Mouse (Mus musculus) gastrocnemius, postnatal 36 days (tissue): ENCODE results near the gene Adcy4. TPM values are rescaled to one million over a fixed set of nuclear protein-coding genes. Genes with fewer than 3 reads are reported as not detected.

Source experiments
- DNase-seq, 2 experiments: peaks; one replicate each; pipeline ENCODE4 v3.0.0; 2022
- intact Hi-C: fragments of 180-260 bp; cut with DNase I; formaldehyde crosslinking; loops from one replicate; pipeline ENCODE4 v1.15.1; 2025
- long read RNA-seq, 2 experiments: library from polyadenylated mRNA; stranded (forward); transcript quantifications; one replicate each; pipeline ENCODE4 v2.0.0; 2021
- total RNA-seq, 2 experiments: library from RNA; stranded (reverse); gene quantifications; 2 replicates each; pipeline ENCODE4 v1.2.3; 2021

Gene Adcy4
- total RNA-seq: 1 to 10 TPM; 5.3 to 6.5 TPM
- long read RNA-seq, experiment 1, partial matches to known transcripts: 1 of 2 reads
- long read RNA-seq, experiment 1, other reads (novel, unspliced or antisense): 0 of 2 reads
- long read RNA-seq, experiment 2, partial matches to known transcripts: 2 of 4 reads
- long read RNA-seq, experiment 2, other reads (novel, unspliced or antisense): 1 of 4 reads

GRCm38 (mm10) chr14:55783958-55784235 lies at the start of gene Adcy4:
Gene Adcy4 (minus strand): TSS chr14:55784095.
- DNase-seq: no peak
- intact Hi-C loops: loop anchor here (5.0 kb wide), 1 partner anchor 133 kb away; no protein-coding TSS in a partner anchor

- no peak for DNase-seq
- intact Hi-C loops: no loop called here
These were observed 49.2 kb upstream of the Adcy4 start for GRCm38 (mm10) chr14:55833126-55833525.

- no peak for DNase-seq
- intact Hi-C loops: no loop called here
These were observed 46.4 kb upstream of the Adcy4 start for GRCm38 (mm10) chr14:55830331-55830730.

DNA sequence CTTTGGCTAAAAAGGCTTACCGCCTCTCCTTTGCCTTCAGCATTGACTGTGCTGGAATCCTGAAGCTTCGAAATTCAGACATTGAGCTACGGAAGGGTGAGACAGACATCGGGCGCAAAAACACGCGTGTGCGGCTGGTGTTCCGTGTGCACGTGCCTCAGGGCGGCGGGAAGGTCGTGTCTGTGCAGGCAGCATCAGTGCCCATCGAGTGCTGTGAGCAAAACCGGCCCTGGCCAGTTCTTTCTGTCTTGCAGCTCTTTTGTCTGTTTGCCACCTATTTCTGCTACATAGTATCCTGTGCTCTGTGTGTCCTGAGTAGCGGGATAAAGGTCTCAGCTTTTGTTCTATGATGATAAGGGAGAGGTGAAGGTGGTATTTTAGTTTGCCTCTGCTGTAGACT lies 46.0 kb upstream of the Adcy4 start:
- DNase-seq: no peak
- intact Hi-C loops: no loop called here

GRCm38 (mm10) chr14:55828716-55829263 lies 44.9 kb upstream of the Adcy4 start:
- intact Hi-C loops: no loop called here
- DNase-seq: no peak

GRCm38 (mm10) chr14:55826551-55827340 lies 42.9 kb upstream of the Adcy4 start:
- intact Hi-C loops: no loop called here

DNA sequence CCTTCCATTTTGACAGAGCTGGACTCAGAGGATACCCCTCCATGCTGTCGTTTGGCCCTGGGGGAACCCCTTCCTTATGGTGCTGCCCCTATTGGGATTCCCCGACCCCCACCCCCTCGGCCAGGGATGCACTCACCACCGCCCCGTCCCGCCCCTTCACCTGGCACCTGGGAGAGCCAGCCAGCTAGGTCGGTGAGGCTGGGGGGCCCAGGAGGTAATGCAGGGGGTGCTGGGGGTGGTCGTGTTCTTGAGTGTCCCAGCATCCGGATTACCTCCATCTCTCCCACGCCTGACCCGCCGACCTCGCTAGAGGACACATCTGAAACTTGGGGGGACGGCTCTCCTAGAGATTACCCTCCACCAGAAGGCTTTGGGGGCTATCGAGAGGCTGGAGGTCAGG lies 42.2 kb upstream of the Adcy4 start:
- no peak for DNase-seq
- intact Hi-C loops: no loop called here

More at GRCm38 (mm10) chr14:55826551-55827340, 42.9 kb upstream of the Adcy4 start:
- DNase-seq: peak in 1 of 2 experiments; percentile 29

- peak; percentile 19 to 35 for DNase-seq
- intact Hi-C loops: no loop called here
These were observed 41.5 kb upstream of the Adcy4 start for GRCm38 (mm10) chr14:55825216-55826051.

- intact Hi-C loops: loop anchor here (5.0 kb wide), 1 partner anchor 93 kb away; no protein-coding TSS in a partner anchor
- peak; percentile 45 to 61 for DNase-seq
These were observed 40.8 kb upstream of the Adcy4 start for GRCm38 (mm10) chr14:55824481-55825215.

DNA sequence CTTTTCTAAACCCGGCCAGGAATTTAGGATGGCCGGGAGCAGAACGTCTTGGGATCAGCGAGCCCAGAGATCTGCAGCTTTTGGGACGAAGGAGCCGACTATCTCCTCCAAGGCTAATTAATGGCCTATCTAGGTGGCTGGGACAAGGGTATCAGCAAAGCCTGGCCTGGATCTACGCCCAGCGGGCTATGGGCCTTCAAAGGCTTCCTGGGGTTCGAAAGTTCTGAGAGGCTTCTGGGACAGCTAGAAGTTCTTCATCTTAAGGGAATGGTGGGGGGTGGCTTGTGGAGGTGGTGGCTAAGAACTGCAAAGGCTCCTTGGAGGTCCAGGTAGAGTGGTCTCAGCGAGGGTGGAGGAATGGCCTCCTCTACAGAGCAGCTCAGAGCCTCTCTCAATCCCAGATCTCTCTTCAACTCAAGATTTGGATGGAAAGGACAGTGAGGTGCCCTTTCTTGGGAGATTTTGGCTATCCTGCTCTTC lies 40.1 kb upstream of the Adcy4 start:
- intact Hi-C loops: loop anchor here (5.0 kb wide), 1 partner anchor 93 kb away; no protein-coding TSS in a partner anchor
- peak; percentile 21 to 43 for DNase-seq

DNA sequence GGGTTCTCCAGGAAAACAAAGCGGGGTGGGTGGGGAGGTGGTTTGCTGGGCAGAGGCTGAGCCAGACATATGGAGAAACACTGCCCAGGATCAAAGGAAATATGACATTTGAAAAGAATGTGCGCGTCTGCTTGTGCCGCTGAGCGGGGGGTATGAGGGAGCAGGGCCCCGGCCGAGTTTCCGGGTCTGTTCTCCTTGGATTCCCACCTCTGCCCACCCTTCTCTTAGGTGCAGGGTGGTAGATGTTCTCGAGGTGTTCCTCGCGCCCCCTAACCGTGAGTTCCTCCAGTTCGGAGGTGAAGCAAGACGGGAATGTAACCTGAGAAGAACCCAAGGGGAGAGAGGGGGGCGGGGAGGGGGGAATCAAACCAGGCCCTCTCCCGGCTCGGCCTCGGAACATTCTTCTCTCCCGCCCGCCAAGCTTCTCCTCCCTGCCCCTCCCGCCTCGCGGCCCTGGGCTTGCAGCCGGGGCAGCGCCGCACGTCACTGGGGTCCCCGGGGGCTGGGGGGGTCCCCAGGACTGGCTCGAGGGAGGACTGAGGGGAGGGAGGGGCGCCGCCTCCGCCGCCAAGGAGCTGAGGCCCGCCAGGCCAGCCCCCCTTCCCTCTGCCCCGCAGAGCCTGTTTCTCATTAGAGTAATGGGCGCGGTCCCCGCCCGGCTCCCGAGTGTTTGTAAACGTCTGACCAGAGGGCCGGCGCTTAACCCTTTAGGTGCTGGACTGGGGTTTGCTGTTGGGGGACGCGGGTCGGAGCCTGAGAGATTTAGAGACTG lies 39.3 kb upstream of the Adcy4 start, which contains the start of gene Nfatc4:
Nfatc4 (plus strand) TSS at position 154 of the 772 bp plus-strand sequence.
- intact Hi-C loops: loop anchor here (2.0 to 5.0 kb wide), 2 partner anchors 40 to 94 kb away; no protein-coding TSS in a partner anchor
- peak; percentile 83 to 85 for DNase-seq

DNA sequence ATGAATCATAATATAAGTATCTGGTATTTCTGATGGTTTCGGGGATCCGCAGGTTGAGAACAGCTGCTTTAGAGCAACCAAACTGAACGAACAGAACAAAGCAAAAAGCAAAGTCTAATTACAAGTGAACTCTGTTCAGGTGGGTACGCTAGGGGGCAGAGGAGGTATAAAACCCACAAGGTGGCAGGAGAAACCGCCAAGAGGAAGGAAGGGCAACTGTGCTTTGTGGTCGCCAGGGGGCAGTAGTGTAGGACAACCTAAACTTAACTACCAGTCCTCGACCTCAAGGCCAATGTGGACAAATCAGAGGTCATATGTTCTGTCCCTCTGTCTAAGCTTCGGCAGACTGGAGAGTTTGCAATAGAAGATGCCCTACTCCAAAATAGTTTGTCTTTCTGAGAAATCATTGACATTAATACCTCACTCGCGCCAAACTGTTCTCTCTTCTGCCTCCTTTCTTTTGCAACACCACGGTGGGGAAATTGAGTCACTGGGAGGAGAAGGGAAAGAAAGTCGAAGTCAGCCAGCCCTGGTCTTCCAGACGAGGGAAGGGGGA lies 38.6 kb upstream of the Adcy4 start:
- intact Hi-C loops: loop anchor here (2.0 to 5.0 kb wide), 2 partner anchors 40 to 95 kb away; no protein-coding TSS in a partner anchor

GRCm38 (mm10) chr14:55820576-55820975 lies 36.7 kb upstream of the Adcy4 start:
- no peak for DNase-seq
- intact Hi-C loops: loop anchor here (5.0 kb wide), 1 partner anchor 97 kb away; no protein-coding TSS in a partner anchor

More for the DNA sequence above, 38.6 kb upstream of the Adcy4 start:
- peak; percentile 44 to 73 for DNase-seq

DNA sequence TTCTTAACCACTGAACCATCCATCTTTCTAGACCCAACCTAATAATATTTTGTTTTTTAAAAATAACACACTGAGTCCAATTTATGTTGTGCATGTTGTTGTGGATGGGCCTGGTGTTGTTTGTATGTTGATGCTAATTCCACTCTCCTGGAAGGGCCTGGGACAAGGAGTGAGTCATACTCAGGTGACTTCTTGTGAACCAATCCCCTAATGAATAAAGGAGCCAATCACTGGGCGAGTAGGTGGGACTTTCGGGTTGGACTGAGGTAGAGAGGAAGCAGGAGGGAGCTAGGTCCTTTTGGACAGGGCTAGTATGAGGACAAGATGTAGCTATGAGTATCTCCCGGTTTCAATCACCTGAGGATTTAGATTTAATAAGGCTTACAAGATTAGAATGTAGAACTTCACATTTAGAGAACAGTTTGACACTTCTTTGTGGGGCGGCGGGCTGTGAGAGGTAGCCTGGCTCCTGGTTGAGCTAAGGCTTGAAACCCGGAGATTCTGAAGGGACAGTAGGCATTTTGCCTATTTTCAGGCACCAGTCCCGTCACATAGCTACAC lies 36.0 kb upstream of the Adcy4 start:
- intact Hi-C loops: loop anchor here (5.0 kb wide), 1 partner anchor 97 kb away; no protein-coding TSS in a partner anchor
- DNase-seq: no peak

GRCm38 (mm10) chr14:55815310-55815751 lies 31.4 kb upstream of the Adcy4 start:
- DNase-seq: peak; percentile 44 to 52
- intact Hi-C loops: no loop called here

DNA sequence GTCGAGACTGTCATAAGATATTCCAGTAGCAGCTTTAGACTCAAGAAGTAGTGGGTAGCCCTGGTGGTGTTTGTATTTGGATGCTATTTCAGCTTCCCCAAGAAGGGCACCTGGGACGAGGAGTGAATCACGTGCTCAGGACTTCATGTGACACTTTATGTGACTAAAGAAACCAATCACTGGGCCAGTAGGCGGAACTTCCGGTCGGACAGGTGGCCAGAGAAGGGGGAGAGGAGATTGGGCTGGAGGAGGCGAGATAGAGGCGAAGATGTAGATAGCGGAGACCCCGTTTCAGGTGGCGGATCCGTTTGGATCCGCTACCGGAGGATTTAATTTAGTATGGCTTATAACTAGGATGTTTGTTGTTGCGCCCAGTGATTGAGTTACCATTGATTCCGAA lies 31.0 kb upstream of the Adcy4 start:
- peak in 1 of 2 experiments; percentile 71 for DNase-seq
- intact Hi-C loops: no loop called here

DNA sequence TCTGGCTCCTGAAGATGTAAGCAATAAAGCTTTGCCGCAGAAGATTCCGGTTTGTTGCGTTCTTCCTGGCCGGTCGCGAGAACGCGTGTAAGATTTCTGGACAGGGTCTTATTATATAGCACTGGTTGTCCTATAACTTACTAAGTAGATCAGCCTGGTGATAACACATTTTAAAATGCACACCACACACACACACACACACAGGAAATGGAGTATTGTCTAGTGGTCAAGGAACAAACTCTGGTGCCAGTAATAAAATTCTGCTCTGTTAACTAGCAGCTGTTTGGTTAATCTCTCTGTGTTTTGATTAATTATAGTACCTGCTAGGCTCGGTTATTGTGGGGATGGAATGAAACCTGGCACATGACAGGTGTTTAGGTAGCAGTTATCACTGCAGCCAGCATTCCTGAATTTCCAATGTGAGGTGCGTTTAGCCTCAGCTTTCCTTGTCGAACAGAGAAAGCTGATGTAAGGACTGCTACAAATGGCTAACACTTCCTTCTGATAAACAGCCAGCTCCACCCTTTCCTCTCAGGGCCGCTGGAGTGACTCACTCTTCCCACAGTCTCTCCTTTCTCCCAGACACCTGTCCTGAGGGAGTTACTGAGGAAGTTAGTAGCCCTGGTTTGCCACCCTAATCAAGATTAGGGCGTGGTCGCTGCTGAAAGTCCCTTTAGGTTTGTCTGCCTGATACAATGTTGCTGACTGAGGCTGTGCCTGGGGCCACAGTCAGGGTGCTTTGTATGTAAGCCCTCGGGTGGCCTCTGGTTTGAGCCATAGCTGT lies 11.7 kb upstream of the Adcy4 start:
- intact Hi-C loops: no loop called here
- DNase-seq: no peak
